Mouse (Mus musculus): Measurements from ENCODE around the gene Ehf.

- no peak for TF ChIP-seq POLR2A (IDR thresholded peaks at IDR 0.05; ENCODE audit: low read depth, low read length)
- no peak for TF ChIP-seq CTCF (conservative IDR thresholded peaks at IDR 0.05; ENCODE audit: insufficient read depth, insufficient read length, low read depth, low read length)
Measured at GRCm38 (mm10) chr2:103314002-103314401, 10.9 kb upstream of the Ehf start.
